Mouse (Mus musculus) embryo, embryonic 11 days (tissue): ENCODE data around the gene Zdhhc16.
"Not testable (repeated sequence)": the region's sequence is repeated elsewhere in the genome, so short reads cannot be mapped to it uniquely, and the experiment has no call there.

ENCODE experiments used
- DNase-seq: peaks from one replicate; pipeline ENCODE4 v3.0.0-alpha.2; 2015

Gene Zdhhc16

GRCm38 (mm10) chr19:41914592-41914882 is 18.7 kb upstream of the Zdhhc16 start:
- not testable (repeated sequence) for DNase-seq

DNA sequence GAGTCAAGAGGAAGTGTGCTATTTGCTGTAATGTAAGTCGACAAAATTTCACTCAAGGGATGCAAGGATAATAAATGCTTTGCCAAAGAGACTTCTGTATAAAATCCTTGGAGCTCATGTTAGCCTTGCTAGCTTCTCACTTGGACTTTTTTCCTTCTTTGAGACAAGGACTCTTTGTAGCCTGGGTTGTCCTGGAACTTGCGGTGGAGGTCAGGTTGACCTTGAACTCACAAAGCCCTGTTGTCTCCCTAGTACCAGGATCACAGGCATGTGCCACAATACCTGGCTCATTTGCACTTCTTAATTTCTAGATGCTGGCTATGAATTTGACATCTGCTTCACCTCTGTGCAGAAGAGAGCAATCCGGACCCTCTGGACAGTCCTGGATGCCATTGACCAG is 18.0 kb upstream of the Zdhhc16 start:
- DNase-seq: no peak

DNA sequence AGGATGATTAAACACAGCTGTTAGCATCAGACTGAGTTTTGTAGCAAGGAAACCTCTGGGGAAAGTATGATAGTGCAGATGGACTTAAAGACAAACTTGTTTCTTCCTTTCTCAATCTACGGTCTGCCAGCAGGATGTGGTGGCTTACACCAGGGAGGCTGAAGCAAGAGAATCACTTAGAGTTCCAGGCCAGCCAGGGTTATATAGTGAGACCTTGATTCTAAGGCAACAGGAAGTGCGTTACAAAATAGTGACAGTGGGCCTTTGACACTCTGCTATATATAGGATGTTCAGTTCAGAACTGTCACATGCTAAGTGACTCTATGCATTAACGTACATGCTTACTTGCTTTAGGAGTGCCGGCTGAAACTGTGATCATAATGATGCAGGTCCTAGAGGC is 16.4 kb upstream of the Zdhhc16 start:
- no peak for DNase-seq

GRCm38 (mm10) chr19:41919471-41919870 is 13.8 kb upstream of the Zdhhc16 start:
- no peak for DNase-seq

GRCm38 (mm10) chr19:41920412-41921067 is 12.7 kb upstream of the Zdhhc16 start:
- DNase-seq: no peak

- DNase-seq: peak; percentile 31
Measured at GRCm38 (mm10) chr19:41932686-41933085, 594 bp upstream of the Zdhhc16 start.

DNA sequence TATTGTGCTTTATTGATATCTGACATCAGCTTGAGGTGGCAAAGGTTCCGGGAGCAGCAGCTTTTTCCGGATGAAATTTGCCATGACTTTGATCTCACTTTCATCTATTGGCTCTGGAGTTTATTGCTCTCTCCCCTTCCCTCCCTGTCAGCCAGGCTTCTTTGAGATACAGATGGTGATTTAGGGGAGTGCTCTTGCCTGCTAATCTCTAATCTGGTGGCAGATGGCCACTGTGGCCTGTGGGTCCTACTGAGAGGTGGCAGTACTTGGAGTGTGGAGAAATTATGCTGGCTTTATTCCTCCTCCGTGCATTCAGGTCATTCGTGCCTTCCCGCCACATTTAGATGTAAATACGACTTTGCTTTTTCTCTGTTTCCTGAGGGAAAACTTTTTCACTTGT is 844 bp downstream of the Zdhhc16 start:
- DNase-seq: peak; percentile 13

- no peak for DNase-seq
Measured at GRCm38 (mm10) chr19:41935921-41936320, 2.6 kb downstream of the Zdhhc16 start.

- no peak for DNase-seq
Measured at GRCm38 (mm10) chr19:41938539-41938938, 5.3 kb downstream of the Zdhhc16 start.

- DNase-seq: no peak
Measured at GRCm38 (mm10) chr19:41943841-41944240, 10.6 kb downstream of the Zdhhc16 start.

DNA sequence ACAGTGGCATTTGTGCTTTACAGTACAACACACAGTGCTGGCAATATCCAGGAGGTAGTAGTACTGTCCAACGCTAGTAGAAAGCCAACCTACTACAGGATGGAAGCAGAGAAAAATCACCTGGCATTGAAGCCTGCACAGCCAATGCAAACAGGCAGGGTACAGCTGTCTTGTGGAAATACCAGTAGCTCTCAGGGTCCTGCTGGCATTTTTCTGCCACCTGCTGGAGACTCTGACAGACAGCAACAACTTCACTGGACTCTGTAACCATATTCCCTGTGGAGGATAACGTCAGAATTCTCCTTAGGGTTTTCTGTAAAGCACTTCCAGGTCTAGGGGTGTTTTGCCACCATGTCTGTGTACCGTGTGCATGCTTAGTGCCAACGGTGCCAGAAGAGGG is 19.0 kb downstream of the Zdhhc16 start:
- peak; percentile 20 for DNase-seq

DNA sequence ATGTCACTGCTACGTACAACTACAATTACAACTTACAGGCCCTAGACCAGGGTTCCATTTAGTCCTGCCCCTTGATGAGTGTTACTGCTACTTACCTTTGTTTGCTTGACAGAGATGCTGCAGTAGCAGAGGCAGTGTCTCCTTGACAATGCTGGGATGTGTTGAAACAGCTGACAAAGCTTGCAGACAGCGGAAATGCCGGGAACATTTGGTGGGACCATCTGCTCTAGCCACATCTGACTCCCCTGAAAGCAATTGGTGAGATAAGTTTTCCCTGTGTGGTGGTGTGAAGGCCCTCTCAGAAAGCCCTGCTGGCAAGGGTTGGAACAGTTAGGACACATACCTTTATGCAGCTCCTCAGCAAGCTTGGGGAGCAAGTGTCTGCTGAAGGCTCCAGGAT is 20.3 kb downstream of the Zdhhc16 start:
- DNase-seq: no peak

- no peak for DNase-seq
Measured at GRCm38 (mm10) chr19:41969618-41970017, 36.3 kb downstream of the Zdhhc16 start.

GRCm38 (mm10) chr19:41973891-41974794 is 40.9 kb downstream of the Zdhhc16 start:
- no peak for DNase-seq

- peak; percentile 77 for DNase-seq
Measured at GRCm38 (mm10) chr19:41980422-41980818, 47.1 kb downstream of the Zdhhc16 start.

DNA sequence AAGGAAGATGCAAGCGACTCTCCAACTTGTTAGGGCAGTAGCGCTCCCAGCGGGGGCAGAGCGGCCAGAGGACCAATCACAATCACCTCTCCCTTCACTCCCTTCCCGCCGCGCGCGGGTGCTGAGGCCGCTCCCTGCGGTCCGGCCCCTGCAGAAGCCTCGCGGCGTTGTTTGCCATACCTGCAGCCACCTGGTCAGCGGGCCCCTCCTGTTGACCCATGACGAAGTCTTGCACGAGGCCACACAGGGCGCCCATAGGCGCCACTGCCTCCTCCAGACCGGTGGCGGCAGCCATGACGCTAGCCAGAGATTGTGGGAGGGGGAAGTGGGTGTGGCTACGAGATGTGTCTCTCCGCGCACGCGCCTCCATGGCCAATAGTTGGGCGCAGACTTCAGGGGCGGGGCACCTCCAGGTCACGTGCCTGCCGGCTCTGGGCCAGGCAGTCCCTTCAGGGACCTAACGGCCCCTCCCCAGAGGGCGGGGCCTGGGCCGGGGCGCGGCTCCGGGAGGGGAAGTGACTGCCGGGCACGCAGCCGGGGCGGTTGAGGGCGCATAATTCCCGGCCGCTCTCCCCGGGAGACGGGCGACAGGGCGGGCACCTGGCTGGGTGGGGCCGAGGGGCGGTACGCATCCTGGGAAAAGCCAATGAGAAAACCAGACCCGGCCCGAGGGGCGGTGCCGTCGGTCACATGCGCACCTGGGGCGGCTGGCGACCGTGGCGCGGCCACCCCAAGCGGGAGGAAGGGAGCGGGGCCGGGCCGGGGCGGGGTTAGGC is 47.7 kb downstream of the Zdhhc16 start, which contains the start of gene Mms19:
TSS of gene Mms19 (minus strand) at position 339 of the 776 bp plus-strand sequence.
- DNase-seq: peak; percentile 100

DNA sequence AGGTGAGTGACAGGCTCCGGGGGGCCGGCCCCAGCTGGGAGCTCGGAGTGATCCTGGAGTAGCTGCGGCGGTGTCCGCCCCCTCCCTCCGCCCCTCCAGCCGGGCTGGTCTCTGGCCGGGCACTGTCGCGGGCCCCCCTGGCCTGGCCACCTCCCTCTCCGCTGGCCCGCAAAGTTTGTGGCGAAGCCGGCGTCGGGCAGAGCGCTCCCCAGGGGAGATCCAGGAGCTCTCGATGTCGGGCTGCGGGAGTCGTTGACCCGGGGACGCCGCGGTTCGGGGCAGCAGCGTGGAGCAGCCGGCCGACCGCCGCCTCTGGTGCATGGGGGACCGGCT is 48.3 kb downstream of the Zdhhc16 start, which contains the start of gene Ubtd1:
TSS of gene Ubtd1 (plus strand) at position 169 of the 333 bp plus-strand sequence.
- DNase-seq: no peak

- DNase-seq: peak; percentile 60
Measured at GRCm38 (mm10) chr19:41981931-41982790, 48.9 kb downstream of the Zdhhc16 start.

DNA sequence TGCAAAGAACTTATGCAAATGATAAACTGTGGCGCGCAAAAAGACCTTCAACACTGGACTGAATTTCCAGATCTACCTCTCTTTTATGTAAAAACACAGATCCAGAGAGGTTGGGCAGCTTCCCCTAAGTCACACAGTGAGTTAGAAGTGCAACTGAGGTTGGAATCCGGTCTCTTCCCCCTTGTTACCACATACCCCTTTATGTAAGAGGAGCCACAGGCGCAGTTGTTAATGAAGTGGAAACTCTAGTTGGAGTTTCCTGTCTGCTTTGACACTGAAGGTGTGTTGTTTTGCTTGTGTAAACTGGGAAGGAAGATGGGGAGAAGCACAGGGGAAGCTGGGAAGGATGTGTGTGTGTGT is 49.5 kb downstream of the Zdhhc16 start:
- peak; percentile 30 for DNase-seq

- DNase-seq: no peak
Measured at GRCm38 (mm10) chr19:41985994-41986393, 52.7 kb downstream of the Zdhhc16 start.

DNA sequence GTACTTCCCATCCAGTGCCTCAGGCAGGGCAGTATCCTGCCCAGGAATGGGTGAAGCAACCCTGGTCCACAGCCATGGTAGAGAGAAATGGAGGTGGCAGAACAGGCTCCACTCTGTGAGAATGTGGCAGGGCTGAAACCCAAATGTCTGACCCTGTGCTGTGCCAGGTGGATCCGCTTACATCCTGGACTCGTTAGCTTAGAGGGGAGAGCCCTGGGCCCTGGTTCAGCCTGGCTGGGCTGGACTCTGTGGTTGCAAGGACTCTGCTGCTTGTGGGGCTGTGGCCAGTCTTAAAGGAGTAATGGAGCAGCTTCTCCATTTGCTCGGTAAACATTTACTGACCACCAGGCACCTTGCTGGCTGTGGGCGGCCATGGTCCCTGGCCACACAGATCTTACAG is 53.9 kb downstream of the Zdhhc16 start:
- DNase-seq: no peak

DNA sequence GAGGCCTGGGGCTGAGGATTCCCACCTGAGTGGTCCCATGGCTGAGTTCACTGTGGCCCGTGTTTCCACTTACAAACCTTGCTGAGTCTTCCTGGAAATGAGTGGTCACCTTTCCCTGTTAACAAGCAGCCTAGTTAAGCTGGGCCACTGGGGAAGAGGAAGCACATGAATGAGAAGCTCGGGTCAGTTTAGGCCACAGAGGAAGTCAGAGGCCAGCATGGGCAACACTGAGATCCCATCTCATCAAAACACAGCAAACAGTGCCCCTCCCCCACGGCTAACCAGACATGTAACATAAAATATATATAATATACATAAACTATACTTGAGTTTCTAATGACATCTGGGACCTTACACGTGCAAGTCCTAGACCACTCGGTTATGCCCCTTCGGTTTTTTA is 56.5 kb downstream of the Zdhhc16 start:
- DNase-seq: no peak
